Mouse (Mus musculus): Measurements from ENCODE around the gene Hist1h3a.

Hist1h3a gene

GRCm38 (mm10) chr13:23757921-23758320, 4.3 kb downstream of the Hist1h3a start:
- no peak for DNase-seq

DNA sequence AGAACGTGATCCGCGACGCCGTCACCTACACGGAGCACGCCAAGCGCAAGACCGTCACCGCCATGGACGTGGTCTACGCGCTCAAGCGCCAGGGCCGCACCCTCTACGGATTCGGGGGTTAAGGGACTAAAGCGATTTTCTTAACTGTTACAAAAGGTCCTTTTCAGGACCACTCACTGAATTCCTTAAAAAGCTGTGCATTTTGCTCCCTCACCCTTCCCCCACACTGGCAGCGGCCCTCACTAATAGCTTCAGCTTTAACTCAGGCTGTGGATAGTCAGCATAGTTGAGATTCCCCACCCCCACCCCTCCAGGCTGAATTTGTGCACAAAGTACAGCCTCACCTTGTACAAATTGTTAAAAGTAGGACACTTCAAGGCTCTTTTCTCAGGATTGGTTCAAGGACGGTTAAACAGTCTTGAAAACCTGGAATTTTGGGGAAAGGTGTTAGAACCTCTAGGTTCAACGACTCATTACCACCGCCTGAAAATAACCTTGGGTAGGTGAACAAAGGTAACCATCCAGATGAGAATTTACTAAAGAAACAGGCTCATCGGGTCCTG, 4.9 kb downstream of the Hist1h3a start:
- peak in 1 of 2 experiments; percentile 16 for DNase-seq

DNA sequence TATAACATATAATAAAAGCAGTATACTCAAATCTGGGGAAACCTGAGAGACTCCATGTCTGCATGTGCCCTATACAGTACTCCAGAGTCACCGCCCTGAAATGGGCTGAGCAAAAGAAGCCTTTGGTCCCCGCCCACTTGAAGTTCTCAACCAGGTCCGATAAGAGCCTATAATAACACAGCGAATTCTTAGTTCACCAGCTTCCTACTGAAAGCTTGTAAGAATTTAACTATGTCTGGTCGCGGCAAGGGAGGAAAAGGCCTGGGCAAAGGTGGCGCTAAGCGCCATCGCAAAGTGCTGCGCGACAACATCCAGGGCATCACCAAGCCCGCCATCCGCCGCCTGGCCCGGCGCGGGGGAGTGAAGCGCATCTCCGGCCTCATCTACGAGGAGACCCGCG, 5.4 kb downstream of the Hist1h3a start, which contains the start of gene Hist1h4b:
Hist1h4b (plus strand) TSS at position 224 of the 400 bp plus-strand sequence.
- DNase-seq: peak; percentile 76 to 86

GRCm38 (mm10) chr13:23755000-23755399, 7.2 kb downstream of the Hist1h3a start:
- DNase-seq: no peak

- DNase-seq: no peak
These were observed 8.7 kb downstream of the Hist1h3a start for GRCm38 (mm10) chr13:23753314-23754078.

DNA sequence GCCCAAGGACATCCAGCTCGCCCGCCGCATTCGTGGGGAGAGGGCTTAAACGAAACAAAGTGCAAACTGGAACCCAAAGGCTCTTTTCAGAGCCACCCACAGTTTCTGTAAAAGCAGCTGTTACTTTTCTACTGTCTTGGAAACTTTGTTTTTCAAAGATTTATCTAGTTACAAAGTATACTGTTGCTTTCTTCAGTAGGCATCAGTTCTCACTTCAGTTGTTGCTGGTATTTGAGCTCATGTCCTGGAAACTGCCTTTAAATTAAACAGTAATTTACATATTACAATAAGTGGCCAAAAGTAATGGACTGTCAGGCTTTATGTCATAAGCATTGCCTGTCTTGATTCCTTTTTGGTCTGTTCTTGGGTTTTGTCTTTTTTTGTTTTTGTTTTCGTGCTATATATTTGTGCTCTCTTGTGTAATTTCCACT, 9.4 kb downstream of the Hist1h3a start:
- DNase-seq: no peak

GRCm38 (mm10) chr13:23752067-23752741, 10.0 kb downstream of the Hist1h3a start, which contains the start of gene Hist1h3b:
TSS of gene Hist1h3b (plus strand) at chr13:23752267.
- DNase-seq: peak; percentile 75 to 89

DNA sequence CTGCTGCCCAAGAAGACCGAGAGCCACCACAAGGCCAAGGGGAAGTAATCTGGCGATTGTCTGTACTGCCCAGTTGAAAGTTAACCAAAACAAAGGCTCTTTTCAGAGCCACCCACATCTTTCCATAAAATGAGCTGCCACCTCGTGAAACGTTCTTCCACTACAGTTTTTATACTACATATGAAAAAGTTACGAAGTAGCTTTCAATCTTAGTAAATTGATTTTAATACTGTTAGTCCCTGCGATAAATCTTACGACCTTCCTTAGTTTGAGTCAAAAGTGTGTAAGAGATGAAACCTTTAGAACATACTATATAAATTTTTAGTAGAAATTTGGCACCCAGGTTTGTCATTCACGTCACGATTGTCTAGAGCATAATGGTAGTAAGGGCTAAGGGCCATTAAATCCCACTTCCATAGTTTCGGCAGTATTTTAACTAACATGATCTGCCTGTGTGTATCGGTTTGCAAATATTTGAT, 10.7 kb downstream of the Hist1h3a start:
- DNase-seq: no peak

DNA sequence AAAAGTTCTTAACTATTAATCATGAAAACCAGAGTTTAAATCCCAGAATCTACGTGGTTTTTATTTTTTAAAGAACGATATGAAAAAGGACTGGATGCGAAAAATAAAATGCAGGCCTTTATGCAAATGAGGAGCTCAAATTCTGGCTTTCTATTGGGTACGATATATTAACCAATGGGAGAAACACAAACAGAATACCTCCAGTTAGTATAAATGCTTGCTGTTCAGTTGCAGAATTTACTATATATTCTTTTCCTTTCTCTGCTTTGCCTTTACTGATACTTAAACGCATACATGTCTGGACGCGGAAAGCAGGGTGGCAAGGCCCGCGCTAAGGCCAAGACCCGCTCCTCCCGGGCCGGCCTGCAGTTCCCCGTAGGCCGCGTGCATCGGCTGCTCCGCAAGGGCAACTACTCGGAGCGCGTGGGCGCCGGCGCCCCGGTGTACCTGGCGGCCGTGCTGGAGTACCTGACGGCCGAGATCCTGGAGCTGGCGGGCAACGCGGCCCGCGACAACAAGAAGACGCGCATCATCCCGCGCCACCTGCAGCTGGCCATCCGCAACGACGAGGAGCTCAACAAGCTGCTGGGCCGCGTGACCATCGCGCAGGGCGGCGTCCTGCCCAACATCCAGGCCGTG, 11.2 kb downstream of the Hist1h3a start, which contains the start of gene Hist1h2ab:
Hist1h2ab (plus strand) TSS at position 288 of the 639 bp plus-strand sequence.
- peak; percentile 53 to 68 for DNase-seq

DNA sequence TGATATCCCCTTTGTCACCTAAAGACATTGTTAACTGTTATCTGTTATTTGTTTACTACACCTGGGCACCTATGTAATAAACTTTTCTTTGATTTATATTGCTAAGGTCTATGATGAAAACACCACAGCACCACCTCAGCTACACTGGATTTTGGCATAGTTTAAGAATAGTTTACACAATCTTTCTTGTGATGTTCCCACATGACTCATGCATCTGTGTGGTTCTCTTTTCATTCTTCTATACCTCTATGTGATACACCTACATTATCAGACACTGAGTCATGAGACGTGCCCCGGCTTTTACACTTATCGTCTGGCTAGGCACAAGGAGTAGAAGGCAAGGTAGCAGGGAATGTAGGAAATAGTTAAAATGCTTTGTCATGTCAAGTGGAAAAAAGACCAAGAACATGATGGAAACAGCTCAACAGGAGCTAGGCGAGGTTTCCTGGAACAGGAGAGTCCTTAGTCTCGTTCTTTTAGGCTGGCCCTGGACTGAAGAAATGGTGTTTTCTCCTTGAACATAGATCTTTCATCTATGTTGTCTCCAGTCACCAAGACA, 12.5 kb downstream of the Hist1h3a start:
- no peak for DNase-seq

- DNase-seq: no peak
These were observed 14.3 kb downstream of the Hist1h3a start for GRCm38 (mm10) chr13:23747892-23748288.

DNA sequence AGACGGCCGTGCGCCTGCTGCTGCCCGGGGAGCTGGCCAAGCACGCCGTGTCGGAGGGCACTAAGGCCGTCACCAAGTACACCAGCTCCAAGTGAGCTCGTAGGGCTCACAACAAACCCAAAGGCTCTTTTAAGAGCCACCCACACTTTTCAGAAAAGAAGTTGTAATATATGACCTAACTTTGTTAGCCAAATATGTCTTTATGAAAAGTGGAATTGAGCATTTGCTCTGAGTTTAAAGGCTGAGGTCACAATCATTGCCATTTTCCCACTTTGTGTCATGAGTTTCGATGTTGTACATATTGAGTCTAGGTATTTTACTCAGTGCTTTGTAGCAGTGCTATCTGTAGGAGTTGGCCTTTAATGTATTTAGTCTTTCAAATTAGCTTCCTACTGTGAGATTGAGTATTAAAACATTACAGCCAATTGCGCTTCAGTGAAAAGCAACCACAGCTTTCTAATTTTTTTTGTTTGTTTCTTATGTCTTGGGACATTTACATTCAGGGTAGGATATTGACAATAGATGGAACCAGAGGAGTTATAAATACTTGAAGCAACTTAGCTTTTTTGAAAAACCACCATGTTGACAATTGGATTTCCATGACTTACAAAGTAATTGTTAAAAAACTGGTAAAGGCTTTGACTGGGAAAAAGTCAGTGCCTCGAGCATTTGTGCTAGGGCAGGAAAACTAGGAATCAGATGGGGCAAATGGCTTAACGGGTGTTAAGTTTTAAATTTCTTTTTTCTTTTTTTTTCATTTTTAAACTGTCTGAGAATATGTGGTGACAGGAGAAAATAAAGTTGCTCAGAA, 14.9 kb downstream of the Hist1h3a start:
- DNase-seq: peak in 1 of 2 experiments; percentile 17

- peak; percentile 71 to 83 for DNase-seq
These were observed 15.7 kb downstream of the Hist1h3a start, which contains the start of gene Hist1h2bb for GRCm38 (mm10) chr13:23746201-23747080. TSS of gene Hist1h2bb (plus strand) at chr13:23746734.

DNA sequence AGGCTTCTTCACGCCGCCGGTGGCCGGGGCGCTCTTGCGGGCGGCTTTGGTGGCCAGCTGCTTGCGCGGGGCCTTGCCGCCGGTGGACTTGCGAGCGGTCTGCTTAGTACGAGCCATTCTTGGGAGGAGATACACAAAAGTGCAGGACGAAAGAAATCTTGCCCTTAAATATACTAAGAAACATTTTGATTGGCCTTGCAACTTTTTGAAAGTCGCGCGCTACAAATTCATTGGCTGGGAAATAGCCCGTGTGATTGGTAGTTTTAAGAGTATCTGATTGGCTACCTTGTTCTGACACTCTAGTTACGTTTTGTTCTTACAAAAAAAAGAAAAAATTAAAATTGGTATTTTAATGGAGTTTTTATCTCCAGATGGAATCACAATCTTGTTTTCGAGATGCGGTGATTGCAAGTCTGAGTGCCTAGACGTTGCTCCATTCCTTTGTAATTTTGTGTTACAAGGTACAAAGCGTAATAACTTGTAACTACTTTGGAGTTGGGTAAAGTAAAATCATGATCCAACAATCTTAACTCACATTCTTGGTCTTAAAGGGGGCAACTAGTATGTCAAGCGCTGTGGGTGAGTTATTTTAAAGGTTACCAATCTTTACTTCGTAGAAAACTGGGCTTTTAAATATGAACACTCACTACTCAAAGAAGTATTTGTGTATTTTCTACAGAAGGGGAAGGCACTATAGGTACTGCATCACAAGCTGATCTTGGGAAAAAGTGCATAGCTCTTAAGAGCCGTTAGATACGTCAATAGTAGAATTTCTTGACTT, 16.6 kb downstream of the Hist1h3a start, which contains the start of gene Hist1h3c:
Hist1h3c (minus strand) TSS at position 222 of the 781 bp plus-strand sequence.
- peak; percentile 84 to 89 for DNase-seq

GRCm38 (mm10) chr13:23744421-23745380, 17.5 kb downstream of the Hist1h3a start:
- DNase-seq: no peak

DNA sequence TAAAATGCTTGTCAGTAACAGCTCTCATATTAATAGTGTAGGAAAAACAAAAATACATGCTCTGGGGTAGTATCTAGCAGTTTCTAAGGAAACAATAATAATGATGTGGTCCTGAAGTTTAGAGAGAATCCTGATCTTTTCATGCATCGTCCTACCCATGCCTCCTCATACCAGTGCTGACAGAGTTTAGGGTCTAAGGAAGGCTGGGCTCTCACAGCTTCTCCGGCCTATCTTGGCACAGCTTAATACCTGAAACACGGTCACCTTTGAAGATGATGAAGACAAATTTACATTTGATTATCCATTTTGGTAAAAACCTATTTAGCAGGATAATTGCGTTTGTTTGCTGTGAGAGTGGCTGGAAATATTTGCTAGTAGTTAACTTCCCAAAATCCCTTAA, 18.2 kb downstream of the Hist1h3a start:
- DNase-seq: no peak

GRCm38 (mm10) chr13:23743215-23743614, 19.0 kb downstream of the Hist1h3a start:
- DNase-seq: no peak

DNA sequence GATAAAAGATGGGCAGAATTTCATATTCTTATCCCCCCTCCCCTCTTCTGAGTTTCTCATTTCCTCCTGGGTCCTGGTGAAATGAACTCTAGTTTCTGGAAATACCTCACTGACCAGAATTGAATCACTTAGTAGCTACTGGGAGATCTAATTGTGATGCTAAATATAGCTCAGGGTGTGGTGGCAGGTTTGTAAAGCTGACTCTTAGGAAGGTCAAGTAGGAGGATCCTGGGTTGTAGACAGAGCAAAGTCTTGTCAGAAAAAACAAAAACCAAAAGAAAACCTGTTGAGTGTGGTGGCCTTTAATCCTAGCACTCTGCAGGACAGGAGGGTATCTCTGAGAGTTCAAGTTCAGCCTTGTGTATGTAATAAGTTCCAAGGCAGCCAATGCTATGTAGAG, 20.2 kb downstream of the Hist1h3a start:
- no peak for DNase-seq
